Mouse (Mus musculus): ENCODE measurements around the gene Ccdc188.

- TF ChIP-seq GATA1 (IDR thresholded peaks at IDR 0.05; ENCODE audit: borderline replicate concordance, low read length): no peak
- no peak for TF ChIP-seq FLI1 (IDR thresholded peaks at IDR 0.05; ENCODE audit: low read length)
Observed at GRCm38 (mm10) chr16:18227187-18227586, 9.5 kb downstream of the Ccdc188 start.

All from megakaryocyte, embryonic 14.5 days (primary cell).